Mouse (Mus musculus): ENCODE data around the gene 1810043G02Rik.
A peak's percentile ranks its signal among the peaks of the same experiment; 100 is the strongest.
"Not testable (repeated sequence)": the region's sequence is repeated elsewhere in the genome, so short reads cannot be mapped to it uniquely, and the experiment has no call there.

The 1810043G02Rik gene

GRCm38 (mm10) chr10:78005791-78006438 lies 27.6 kb downstream of the 1810043G02Rik start:
- DNase-seq = no peak

GRCm38 (mm10) chr10:78007203-78007602 lies 28.9 kb downstream of the 1810043G02Rik start:
- no peak for DNase-seq

GRCm38 (mm10) chr10:78008169-78008568 lies 29.8 kb downstream of the 1810043G02Rik start:
- no peak for DNase-seq

GRCm38 (mm10) chr10:78009184-78009944 lies 31.0 kb downstream of the 1810043G02Rik start:
- DNase-seq = peak; percentile 94

GRCm38 (mm10) chr10:78009945-78010293 lies 31.6 kb downstream of the 1810043G02Rik start, which contains the start of gene Pfkl:
Gene Pfkl (minus strand): TSS chr10:78010083.
- DNase-seq = no peak

- peak; percentile 18 for DNase-seq
Observed at GRCm38 (mm10) chr10:78010335-78010734, 32.0 kb downstream of the 1810043G02Rik start.

- not testable (repeated sequence) for DNase-seq
Observed at GRCm38 (mm10) chr10:78011116-78011515, 32.8 kb downstream of the 1810043G02Rik start.

GRCm38 (mm10) chr10:78012661-78013495 lies 34.6 kb downstream of the 1810043G02Rik start:
- DNase-seq = peak; percentile 17

- DNase-seq = no peak
Observed at GRCm38 (mm10) chr10:78015489-78015888, 37.2 kb downstream of the 1810043G02Rik start.

GRCm38 (mm10) chr10:78016366-78016765 lies 38.0 kb downstream of the 1810043G02Rik start:
- no peak for DNase-seq

- peak; percentile 56 for DNase-seq
Observed at GRCm38 (mm10) chr10:78018797-78019203, 40.5 kb downstream of the 1810043G02Rik start.

GRCm38 (mm10) chr10:78019291-78019690 lies 41.0 kb downstream of the 1810043G02Rik start:
- DNase-seq = no peak

- not testable (repeated sequence) for DNase-seq
Observed at GRCm38 (mm10) chr10:78019984-78020383, 41.7 kb downstream of the 1810043G02Rik start.

GRCm38 (mm10) chr10:78025453-78025852 lies 47.1 kb downstream of the 1810043G02Rik start:
- DNase-seq = not testable (repeated sequence)

GRCm38 (mm10) chr10:78028129-78028528 lies 49.8 kb downstream of the 1810043G02Rik start:
- peak; percentile 54 for DNase-seq

- DNase-seq = no peak
Observed at GRCm38 (mm10) chr10:78029080-78029479, 50.8 kb downstream of the 1810043G02Rik start.

GRCm38 (mm10) chr10:78031987-78032386 lies 53.7 kb downstream of the 1810043G02Rik start:
- no peak for DNase-seq

Measured in cerebellum, adult 9-11 months (tissue).